Mouse (Mus musculus) cerebellum, postnatal 4 days (tissue): ENCODE results near the gene Idi1.
"Not testable (repeated sequence)": the region's sequence is repeated elsewhere in the genome, so short reads cannot be mapped to it uniquely, and the experiment has no call there.

Experiments used
- DNase-seq, 2 experiments: peaks; one replicate each; pipeline ENCODE4 v3.0.0; 2022; ENCODE audit warnings: low spot score in 2 of 2, mixed read lengths in 1 of 2

The Idi1 gene

DNA sequence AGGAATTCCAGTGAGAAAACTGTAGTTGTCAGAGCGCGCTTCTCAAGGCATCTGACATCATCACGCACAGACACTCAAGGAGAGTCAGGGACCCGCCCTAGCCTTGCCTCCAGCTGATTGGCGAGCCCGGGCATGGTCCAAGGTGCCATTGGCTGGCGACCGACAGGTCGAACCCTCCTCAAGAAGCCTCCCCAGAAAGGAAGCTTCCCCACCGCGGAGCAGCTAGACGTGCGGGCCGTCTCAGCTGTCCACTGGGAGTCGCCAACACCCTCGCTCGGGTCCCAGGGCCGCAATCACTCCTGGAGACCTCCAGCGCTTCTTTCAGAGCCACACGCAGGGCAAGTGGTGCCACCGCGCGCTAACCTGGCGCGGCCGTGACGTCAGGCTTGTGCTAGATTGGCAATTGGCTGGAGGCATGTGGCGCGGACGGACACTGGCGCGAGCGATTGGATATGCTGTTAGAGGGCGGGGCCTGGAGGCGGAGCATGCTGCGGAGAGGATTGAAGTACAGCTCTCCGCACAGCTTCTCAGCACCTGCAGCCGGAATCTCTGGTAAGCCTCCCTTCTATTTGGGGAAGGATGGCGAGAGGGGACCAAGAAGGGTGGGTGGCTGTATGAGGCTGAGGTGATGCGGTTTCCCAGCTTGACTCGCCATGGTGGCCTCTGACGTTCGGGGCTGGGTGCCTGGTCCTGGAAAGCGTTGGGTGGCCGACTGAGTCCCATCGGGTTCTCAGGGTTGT is at the start of gene Idi1:
Gene Idi1, plus strand, starts transcription at position 57 of the 740 bp plus-strand sequence.
- peak; percentile 88 to 96 for DNase-seq

DNA sequence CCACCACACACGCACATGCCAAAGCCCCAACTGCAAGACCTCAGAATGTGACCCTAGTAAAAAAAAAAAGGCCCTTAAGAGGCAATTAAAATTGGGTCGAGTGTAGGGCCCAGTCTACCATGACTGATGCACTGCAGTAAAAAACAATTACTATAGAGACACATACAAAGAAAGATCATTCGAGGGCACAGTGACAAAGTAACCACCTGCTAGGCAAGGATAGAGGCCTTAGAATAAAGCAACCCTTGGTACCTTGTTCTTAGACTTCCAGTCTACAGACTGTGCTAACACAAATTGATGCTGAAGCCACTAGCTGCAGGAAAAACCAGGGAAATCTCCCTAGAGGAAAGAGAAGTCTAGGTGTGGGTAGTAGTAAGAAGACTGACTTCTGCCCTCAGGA is 46.9 kb upstream of the Idi1 start:
- no peak for DNase-seq

DNA sequence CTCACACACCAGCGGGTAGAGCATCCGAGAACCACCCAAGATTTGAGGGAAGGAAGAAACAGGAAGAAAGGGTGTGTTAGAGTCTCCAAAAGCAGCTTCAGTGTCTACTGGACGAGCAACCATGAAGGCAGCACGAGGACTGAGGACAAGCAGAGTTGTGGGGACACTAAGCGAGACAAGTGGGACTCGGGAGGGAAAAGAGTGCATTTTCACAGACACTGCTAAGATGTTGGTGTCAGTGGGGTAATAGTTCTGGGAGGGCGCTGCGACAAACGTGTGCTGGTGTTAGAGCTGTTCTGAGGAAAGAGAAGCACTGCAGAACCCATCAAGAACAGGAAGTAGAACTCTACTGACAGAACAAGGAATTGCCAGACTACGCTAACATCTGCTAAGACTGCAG is 46.2 kb upstream of the Idi1 start:
- no peak for DNase-seq

DNA sequence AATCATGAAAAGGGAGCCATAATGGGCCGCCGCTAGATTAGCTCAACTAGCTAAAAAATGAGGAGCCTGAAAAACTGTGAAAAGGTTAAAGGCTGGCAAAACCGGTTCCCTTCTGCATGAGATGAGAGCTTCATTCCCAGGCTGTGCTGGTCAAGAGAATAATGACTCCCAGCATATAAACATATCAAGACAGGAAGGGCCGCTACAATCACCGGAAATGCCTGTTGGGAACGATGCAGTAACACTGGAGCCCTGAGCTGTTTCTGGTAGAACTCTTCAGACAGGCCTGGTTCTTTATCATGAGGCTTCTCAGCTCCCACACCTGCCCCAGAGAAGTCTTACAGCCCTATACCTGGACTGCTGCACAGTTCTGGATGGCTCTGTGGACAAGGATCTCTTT is 45.4 kb upstream of the Idi1 start:
- DNase-seq = no peak

DNA sequence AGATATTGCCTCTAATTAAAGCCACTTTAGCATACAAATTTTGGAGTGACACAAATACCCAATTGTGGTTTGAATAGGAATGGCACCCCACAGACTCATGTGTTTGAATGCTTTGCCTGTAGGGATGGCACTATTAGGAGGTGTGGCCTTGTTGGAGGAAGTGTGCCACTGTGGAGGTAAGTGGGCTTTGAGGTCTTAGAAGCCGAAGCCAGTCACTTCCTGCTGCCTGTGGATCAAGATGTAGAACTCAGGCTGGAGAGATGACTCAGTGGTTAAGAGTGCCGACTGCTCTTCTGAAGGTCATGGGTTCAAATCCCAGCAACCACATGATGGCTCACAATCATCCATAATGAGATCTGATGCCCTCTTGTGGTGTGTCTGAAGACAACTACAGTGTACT is 44.4 kb upstream of the Idi1 start:
- no peak for DNase-seq

DNA sequence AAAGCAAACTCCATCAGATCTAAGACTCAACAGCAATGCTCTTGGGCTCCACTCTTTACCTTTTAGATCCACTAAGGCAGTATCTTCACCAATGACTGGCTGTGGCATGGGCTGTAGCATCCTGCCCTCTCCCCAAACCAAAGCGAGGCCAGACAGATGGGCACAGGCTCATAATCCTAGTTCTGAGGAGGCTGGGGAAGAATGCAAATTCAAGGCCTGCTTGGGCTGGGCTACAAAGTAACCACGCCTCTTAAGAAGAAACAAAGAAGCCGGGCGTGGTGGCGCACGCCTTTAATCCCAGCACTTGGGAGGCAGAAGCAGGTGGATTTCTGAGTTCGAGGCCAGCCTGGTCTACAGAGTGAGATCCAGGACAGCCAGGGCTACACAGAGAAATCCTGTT is 43.5 kb upstream of the Idi1 start:
- not testable (repeated sequence) for DNase-seq

DNA sequence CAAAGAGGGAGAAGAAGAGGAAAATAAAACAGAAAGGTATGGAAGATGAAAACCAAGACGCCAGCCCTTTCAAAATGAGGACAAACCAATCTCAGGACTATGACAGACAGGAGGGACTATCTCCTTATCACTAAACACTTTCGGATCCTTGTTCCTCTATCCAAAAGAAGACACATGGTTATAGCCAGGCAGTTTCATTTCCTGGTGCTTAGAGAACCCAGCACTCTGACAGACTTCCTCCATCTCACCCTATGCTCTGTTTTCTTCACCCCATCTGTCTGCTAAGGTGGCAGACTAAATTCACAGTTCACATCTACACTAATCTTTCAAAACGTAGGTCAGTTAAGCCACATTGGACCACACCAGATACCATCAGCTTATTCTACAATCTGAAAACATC is 43.0 kb upstream of the Idi1 start:
- no peak for DNase-seq

DNA sequence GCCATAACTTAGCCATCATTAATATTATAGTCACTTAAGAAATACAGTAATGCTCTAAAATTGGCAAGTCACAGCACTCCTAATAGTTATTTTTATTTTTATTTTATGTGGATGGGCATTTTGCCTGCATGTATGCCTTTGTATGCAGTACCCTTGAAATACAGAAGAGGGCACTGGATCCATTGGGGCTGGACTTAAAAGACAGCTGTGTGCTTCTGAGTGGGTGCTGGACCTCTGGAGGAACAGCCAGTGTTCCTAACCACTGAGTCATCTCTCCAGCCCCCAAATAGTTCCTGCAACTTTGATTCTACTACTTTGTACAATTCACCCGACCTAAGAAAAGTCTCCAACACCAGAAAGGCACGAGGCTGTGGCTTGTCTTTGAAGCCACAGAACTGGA is 37.6 kb upstream of the Idi1 start:
- no peak for DNase-seq

DNA sequence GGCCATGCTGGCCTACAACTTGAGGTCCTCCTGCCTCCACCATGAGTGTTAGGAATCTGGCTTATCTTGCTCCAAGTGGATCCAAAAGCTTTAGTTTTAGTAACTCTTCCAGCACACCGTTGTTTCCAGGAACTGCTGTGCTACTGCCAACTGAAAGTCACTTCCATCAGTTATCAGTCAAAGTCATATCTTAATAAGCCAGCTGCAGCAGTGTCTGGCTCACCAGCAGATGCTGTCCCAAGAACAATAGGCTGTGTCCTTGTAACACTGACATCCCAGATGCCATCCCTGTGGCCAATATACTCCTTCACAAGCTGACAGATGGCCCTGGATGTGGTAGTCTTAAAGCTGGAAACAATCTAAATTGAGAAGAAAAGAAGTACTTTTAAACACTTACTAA is 36.0 kb upstream of the Idi1 start:
- no peak for DNase-seq

DNA sequence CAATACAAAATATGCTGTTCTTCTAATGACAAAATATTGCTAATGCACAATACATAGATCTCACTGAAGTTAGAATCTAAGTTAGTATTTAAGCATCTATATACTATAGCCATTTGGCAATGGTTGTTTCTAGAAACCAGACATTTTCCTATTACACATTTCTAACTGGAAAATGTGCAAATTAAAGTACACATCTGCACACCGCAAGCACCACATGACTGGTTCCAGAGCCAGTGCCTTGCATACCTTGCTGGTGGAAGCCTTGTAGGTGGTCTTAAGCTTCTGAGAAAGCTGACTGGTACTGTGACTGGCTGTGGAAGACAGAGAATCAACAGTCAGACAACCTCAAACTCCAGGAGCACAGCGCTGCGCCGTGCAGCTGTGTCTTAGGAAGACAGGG is 31.9 kb upstream of the Idi1 start:
- no peak for DNase-seq

DNA sequence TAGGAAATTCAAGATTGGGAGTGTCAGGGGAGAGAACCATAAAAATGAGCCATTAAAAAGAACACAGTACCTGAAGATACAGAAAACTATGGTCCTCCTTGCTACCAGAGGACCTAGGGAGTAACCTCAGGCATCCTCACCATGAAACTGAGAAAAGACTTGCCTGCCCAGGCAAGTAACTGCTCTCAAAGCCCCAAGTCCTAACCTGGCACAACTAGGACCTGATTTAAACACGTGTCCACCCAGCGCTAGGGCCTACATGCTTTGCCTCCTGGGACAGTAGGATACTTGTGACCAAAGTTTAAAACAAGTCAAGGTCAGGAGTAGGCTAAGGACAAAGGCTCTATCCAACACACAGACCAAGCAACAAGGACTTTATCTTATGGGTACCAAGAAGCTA is 30.5 kb upstream of the Idi1 start:
- DNase-seq = no peak

DNA sequence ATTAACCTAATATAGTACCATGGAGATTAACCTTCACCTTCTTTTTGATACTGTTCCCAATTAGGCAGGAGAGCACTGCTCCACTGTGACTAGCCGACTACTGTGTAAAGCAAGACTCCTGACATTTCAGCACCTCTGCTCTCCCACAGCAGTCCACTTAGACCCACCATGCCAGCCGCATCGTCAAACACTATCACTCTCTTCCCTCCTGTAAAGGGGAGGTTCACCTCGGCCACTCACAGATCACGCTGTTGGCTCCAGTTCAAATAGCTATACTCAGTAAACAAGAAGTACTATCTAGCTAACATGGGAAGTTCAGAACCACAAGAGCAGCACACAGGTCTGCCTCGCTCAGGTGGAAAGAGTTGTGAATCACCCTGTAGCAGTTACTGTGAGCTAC is 26.8 kb upstream of the Idi1 start:
- DNase-seq = no peak

DNA sequence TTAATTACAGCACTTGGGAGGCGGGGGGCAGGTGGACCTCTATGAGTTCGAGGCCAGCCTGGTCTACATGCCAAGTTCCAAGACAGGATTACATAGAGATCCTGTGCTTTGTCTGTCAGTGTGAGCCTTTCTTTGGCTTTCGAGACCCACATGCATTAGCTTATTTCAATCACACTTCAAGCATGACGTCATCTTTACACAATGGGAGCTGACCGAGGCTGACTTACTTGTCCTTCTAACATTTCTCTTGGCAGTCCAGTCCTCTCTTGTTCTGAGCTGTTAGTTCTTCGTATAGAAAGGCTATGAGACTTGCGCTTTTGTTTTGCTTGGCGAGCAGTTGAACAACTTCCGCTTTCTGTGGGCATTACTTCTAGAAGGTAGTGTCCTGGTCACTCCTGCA is 24.4 kb upstream of the Idi1 start:
- DNase-seq = no peak

DNA sequence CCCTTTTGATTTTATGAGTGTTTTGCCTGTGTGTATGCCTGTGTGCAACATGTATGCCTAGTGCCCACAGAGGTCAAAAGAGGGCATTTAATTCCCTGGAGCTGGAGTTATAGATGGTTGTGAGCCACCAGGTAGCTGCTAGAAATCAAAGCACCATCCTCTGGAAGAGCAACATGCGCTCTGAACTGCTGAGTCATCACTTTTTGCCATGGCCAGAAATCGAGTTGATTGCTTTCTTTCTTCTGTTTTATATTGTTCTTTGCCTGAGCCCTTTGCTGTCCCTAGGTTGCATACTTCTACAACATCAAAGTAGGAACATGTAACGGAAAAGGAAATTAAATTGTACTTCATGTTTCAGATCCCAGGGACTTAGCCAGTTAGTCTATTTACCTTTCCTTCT is 20.3 kb upstream of the Idi1 start:
- DNase-seq = no peak

DNA sequence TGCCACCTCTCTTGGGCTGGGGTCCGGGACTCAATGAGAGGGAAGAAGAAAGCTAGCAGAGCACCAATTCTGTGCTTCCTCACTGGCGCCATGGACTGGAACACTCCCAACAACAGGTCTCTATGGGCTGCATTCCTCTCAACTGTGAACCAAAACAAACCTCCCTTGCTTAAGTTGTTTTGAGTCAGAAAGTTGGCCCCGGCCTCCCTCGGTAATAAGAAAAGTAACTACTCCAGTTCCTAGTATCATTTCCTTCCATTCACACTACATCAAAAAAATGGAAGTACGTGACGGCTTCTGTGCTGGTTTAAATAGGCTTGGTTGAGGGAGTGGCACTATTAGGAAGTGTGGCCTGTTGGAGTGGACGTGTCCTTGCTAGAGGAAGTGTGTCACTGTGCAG is 18.7 kb upstream of the Idi1 start:
- no peak for DNase-seq

DNA sequence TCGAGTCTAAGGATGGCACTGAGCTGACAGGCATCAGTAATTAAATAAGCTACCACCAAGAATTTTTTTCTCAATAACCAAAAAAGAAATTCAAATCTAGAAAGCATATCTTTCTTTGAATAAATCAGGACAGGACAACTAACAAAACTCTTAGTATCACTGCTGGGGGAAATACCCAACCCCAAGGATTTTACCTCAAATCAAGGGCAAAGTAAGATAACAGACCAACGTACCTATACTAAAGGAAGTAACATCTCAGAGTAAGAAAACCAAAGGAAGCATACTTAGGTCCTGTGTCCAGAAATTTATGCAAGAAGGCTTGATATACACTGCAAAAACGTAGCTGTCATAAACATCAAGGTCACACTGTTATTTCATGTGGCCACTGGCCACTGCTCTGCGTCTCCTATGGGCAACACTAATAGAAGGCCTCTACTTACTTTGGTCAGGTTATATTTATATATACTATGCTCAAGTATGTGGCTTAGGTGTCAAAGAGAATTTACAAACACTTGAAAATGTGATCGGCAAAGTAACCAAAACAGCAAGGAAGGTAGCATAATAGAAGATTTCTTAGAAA is 15.6 kb upstream of the Idi1 start:
- no peak for DNase-seq

DNA sequence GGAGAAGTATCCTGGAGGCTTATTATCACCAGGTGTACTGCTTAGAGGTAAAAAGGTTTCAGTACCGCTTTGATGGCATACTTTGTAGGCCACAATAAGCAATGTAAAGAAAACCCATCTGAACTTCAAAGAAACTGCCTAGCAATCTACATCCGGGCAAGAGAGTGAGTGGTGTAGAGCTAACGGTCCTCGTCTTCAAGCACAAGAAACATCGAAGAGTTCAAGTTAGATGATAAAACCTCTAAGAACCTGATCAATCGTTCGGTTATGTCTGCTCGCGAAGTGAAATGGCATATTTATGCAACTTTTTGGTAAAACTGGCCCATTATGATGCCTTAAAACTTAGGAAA is 15.2 kb upstream of the Idi1 start:
- no peak for DNase-seq

DNA sequence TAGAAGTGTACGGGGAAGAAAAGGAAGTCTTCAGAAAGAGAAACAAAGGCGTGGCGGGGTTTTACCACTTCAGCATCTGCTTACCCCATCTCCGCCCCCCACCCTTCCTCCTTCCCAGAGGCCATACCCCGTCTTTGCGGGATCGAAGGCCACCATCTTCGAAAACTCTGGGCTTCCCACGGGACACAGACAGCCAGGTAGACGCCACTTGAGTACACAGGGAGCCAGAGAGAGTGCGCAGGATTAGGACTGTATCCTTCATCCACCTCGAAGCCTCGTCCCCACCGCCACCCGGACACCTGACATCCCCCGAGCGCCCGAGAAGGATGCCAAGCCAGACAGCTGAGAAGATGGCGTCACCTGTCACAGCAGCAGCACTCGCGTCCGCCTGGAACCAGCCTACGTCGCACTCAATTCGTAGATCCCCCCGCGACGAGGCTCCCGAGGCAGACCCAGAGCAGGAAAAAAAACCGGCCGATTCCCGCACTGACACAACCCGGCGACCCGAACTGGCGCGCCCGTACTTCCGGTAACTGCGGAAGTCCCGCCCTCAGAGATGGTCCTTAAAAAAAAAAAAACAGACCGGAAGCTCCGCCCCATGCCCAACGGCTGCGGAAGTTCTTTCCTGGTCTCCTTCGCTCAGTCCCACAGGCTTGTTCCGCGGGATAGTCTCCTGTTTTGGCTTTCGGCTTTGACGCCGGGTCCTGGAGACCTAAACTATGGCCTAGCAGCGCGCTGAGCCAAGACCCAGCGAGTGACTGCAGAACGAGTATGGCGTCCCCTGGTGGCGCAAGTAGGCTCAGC is 14.6 kb upstream of the Idi1 start:
- DNase-seq = peak; percentile 81 to 92

DNA sequence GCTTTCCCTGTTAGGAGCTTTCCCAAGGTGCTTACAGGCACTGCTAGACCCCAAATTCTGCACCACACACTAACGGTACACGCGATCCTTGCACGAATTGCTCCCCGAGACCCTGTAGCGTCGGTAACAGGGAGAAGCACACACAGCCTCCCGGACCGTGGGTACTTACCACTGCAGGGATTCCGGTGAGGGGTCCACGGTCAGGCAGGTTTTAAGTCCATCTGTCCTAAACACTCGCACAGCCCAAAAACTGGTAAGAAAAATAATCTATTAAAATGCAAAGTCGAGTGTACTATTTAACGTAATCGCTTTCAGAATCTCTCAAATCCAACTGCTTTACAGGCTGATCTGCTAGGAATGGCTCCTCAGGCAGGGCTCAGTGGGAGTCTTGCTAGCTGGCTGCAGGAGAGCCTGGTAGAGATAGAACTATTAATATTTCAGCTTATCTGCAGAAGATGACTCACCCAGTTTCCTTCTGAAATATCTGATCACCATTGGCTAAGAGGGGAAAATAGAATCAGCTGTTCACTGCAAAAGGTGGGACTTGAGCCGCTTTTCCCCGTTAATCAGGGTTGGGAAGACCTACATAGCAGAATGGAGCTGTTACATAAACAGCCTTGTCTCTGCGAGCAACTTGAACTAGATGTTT is 13.9 kb upstream of the Idi1 start, which contains the start of gene Wdr37:
Gene Wdr37, minus strand, starts transcription at position 596 of the 649 bp plus-strand sequence.
- peak in 1 of 2 experiments; percentile 21 for DNase-seq

DNA sequence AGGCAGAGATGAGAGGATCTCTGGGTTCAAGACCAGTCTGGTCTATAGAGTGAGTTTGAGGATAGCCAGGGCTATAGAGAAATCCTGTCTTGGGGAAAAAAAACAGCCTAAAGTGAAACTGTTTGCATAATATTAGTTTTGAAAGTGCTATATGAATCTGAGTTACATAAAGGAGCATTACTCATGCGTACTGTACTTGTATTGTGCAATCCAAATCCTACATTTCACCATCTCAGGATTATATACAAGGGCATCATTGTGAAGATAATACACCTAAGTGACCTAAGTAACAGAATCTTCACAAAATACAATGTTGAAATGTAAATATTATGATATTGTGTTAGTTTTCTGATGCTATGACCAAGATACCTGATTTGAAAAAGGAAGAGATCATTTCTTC is 11.5 kb upstream of the Idi1 start:
- no peak for DNase-seq

DNA sequence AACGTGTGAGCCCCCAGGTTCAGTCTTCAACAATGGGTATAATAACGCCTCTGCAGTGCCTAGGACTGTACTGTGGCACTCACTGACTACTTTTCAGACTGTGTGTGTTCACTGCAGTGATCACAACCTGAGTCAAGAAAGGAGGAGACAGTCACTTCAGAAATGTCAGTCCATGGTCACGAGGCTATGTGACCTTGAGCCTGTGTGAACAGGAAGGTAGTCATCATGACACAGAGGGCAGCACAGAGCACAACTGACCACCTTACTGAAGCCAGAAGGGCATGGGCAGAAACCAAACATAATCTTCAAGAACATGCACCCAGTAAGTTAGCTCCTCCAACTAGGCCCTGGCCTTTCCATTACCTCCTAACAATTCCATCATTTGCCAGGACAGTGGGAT is 3.7 kb upstream of the Idi1 start:
- no peak for DNase-seq

DNA sequence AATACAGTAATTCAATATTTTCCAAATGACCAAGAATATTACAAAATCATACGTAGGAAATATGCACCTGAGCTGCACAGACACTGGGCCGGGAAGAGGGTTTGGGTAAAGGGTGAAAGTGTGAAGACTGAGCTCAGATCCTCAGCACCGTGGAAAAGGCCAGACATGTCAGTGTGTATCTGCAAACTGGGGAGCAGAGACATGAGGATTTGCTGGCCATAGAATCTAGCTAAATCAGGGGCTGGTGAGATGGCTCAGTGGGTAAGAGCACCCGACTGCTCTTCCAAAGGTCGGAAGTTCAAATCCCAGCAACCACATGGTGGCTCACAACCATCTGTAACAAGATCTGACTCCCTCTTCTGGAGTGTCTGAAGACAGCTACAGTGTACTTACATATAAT is 1.4 kb upstream of the Idi1 start:
- not testable (repeated sequence) for DNase-seq

DNA sequence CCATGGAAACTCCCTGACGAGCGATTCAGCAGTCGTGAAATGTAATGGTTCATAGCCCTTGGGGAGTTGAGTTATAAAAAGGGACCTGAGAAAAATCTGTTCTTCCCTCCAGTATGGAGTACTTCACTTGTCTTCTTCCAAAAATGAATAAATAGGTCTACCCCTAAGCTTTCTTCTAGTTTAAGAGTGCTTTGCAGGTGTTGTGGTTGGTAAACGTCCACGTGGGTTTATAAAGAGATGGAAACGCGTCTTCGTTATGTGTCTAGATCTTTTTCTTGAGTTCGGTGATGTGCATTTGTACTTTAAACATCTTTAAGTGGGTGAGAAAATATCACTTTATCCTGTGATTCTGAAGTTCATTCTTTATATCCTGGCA is 872 bp downstream of the Idi1 start:
- no peak for DNase-seq
